Mouse (Mus musculus) CD4-positive, CD25-positive, alpha-beta regulatory T cell, adult 2 months (primary cell): ENCODE data around the gene Gm17542.
A peak's percentile ranks its signal among the peaks of the same experiment; 100 is the strongest.
"Not testable (repeated sequence)": the region's sequence is repeated elsewhere in the genome, so short reads cannot be mapped to it uniquely, and the experiment has no call there.

Experiments used
- DNase-seq: peaks from one replicate; pipeline ENCODE4 v3.0.0-alpha.2; 2012; ENCODE audit warnings: low read depth, low spot score

The Gm17542 gene

DNA sequence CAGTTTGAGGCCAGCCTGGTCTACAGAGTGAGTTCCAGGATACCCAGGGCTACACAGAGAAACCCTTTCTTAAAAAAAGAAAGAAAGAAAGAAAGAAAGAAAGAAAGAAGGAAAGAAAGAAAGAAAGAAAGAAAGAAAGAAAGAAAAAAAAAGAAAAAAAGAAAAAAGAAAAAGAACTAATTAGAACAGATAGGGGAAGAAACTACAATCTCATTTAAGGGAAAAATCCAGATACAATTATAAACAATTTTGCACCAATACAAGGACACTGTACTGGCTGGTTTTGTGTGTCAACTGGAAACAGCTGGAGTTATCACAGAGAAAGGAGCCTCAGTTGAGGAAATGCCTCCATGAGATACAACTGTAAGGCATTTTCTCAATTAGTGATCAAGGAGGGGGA is at the start of gene Gm17542:
Gm17542 (minus strand) TSS at position 101 of the 400 bp plus-strand sequence.
- not testable (repeated sequence) for DNase-seq

DNA sequence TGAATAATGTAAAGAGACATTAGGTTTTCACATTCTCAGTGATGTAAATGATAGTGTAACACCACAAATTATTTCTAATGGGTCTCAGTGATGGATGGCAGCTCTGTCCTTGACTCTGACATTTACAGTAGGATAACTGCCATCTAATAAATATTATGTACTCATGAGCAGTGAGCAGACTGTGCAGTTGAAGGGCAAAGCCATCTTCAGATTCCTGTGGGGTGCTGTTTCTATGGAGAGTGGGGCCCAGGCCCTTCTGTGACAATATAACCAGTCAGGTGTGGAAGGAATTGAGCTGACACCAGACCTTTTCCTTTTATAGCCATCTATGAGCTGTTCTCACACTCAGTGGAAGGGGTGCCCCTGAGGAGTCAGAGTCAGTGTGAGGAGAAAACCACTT is 21.8 kb upstream of the Gm17542 start:
- no peak for DNase-seq

DNA sequence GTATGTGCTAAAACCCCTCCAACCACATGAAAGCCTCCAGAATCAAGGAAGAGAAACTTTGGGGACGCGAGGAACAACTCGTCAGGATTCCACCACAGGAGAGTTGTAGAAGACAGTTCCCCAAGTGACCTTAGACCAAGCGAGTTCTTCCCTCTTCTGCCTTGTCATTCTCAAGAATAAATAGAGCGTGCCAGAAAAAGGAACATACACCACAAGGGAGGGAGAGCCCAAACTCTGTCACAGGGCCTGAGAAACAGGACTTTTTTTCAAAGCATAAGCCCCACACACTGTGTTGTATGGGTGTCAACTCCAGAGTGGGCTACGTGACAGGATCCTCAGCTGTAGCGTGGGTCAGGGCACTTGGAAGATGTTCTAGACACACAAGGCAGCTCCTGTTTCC is 20.1 kb upstream of the Gm17542 start:
- DNase-seq = no peak

DNA sequence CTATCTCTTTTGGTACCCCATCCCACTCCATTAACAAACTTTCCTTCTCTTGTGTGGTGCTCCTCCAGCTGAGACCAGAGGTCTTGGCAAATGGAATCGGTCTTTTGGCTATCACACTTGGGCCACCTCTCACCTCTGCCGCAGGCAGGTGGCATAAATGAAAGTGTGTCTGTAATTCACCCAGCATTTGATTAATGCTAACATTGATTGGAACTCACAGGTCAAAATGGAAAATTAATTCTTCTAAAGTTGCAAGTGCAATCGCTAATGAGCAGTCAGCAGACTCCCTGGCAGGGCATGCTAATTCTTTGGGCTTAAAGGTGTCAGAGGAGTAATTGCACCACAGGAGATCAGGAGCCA is 3.2 kb downstream of the Gm17542 start:
- no peak for DNase-seq

DNA sequence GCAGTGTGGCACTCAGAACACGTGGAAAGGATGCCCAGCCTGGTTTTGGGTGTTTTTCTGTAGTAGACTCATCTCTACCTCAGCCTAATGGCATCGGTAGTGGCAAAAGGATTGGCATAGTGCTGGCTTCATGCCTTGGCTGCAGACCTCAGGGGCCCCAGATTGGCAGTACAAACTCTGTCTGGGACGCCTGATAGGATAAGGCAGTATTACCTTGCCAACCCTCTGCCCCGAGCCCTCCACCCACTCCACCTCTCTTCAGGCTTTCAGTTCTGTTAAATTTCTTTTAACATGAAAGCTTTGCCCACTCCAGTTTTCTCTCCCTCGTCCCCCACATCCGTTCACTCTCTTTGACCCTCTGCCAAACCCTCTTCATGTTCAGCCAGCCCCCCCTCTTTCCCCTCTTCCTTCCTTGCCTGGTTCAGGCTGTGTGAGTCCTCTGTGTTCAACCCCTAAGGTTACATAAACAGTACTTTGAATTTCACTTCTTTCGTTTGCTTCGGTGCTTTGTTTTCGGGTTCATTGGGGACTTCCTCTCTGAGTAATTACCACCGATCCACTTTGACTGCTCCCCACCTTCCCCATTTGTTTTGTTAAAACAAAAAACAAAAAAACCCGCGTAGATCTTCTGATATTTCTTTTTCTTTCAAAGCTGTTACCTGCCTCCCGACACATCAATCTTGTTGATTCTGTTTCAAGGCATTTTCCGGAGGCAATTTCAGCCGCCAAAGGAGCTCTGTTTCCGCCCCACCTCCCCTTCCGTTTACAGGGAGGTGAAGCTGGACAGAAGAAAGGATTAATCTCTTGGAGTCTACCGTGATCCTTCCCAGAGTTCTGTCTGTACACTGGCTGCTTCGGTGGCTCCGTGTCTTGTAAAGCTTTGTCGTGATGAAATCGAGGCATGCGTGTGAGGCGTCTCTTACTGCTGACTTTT is 3.9 kb downstream of the Gm17542 start:
- DNase-seq = peak; percentile 29

DNA sequence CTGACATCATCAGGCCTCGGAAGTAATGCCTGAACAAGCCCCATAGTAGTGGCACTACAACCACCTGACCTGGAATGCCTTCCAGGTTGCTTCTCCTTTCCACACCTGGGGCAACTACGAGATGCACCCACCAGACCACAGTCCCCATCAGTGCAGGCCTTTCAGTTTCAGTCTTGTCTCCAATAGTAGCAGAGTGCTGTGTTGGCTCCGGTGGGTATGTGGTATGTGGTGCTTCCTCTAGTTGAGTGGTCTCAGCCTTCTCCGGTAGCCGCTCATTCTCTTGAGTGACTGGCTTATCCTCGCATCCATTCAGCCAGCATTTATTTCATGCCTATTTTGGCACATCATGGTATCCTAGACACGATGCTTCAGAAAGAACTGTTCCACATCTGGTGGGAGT is 4.8 kb downstream of the Gm17542 start:
- DNase-seq = no peak

DNA sequence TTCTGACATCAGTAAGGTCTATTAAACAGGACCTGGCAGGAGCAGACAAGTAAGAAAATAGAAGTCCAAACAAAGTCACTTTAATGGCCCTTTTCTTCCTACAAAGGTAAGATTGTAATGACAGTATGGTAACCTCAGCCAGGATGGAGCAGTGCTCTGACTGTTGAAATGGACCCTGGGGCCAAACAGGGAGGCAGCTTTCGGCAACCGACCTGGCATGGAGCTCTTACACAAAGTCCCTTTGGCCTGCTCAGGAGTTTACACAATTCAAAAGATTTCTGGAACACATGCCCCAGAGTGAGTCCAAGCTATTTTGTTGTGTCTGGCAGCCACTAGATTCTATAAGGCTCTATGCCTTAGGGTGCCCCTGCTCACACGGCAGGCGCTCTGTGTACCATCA is 9.0 kb downstream of the Gm17542 start:
- no peak for DNase-seq

DNA sequence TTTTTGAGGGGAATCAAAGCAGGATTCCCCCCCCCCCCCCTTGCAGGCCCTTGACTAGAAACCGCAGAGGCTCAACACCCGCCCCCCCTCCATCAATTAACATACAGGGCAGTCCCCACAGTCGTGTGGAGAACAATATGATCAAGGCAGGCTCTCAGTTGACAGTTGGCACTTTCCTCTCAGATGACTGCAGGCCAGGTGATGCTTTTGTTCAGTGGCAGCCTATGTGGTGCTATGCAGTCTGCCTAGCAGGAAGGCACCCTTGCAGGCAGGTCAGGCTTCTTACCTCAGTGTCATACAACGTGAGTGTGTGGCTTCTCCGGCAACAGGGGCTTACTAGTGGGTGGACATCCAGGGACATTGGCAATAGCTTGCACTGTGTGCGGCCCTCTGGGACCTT is 17.4 kb downstream of the Gm17542 start:
- DNase-seq = no peak

DNA sequence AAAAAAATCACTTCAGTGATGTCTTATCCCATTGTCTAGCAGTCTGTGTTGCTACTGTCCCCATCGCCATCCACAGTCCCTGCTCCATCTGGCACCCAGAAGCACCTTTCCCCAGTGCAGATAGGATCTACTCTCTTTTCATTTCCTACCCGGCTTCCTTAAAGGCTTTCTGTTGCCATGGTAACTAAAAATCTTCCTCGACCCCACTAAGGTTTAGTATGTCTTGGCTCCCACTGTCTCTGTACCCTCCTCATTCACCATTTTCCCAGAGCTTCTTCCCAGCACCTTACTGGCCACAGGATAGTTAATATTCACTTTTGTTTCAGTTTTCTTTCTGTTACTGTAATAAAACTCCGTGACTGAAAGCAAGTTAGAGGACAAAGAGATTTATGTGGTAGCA is 17.9 kb downstream of the Gm17542 start:
- DNase-seq = no peak

DNA sequence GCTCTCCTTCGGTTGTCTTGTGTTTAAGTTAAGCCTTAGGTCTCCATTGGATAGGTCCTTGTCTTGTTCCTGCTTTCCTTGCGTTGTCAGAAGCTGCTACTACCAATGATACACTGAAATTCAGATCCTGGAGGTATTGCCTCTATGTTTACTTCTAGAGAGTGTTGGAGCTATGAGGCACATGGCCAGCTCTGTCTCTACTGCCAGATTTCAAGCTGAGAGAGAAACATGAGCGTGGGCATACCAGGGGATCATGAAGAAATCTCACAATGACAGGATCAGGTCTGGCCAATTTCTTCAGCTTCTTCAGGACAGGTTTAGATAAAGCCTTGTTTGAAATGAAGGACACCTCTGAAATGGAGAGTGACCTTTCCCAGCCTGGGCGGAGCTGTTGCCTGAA is 19.1 kb downstream of the Gm17542 start:
- no peak for DNase-seq

DNA sequence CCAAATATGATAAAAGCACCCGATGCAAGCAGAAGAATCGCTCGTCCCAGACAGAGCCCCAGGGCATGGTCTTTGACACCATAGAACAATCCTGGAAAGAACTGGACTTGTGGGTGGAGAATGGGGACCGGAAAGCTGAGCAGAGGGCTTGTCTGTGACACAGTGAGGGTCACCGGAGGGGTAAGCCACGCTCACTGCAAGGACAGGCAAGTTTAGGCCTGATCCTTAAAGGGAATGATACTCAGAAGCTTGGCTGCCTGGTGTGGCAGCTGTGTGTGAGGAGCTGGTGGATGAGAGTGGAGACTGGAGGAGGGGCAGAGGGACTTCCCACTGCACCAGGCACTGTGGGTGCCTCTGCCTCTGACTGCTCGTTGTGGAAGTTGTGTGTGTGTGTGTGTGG is 27.0 kb downstream of the Gm17542 start:
- no peak for DNase-seq

DNA sequence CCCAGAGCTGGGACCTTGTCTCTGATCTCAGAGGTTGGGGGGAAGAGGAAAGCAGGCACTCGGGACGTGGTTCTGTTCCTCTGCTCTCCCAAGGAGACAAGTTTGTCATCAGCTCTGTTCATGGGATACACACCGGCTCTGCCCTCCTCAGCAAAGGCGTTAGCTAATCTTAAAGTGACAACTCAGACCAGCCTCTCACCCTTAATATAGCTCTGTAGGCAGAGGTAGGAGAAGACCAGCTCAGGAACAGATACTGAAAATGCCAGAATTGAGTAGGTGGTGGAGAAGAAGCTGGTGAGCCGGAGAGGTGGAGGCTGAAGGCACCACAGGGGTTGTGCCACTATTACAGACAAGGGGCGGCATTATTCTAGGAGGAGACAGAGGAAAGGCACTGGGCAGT is 38.7 kb downstream of the Gm17542 start:
- no peak for DNase-seq

DNA sequence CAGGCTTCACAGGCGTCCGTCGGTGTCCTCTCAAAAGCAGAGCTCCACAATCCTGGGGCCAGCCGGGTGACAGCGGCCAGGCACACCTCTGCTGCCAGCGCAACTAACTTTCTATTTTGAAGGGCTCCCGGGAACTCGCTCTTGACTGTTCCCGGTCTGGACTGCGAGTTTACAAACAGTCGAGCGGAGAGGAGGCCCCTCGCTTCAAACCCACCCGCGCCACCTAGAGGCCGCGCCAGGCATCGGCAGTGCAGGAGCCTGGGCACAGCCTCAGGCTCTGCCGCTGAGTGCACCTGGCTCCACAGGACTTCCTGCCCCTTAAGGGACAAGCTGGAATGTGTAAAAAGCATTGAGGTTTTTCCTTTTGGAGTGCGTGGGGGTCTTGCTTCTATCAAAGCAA is 42.5 kb downstream of the Gm17542 start, which contains the start of gene Edar:
Edar (minus strand) TSS at position 122 of the 400 bp plus-strand sequence.
- DNase-seq = peak; percentile 59

DNA sequence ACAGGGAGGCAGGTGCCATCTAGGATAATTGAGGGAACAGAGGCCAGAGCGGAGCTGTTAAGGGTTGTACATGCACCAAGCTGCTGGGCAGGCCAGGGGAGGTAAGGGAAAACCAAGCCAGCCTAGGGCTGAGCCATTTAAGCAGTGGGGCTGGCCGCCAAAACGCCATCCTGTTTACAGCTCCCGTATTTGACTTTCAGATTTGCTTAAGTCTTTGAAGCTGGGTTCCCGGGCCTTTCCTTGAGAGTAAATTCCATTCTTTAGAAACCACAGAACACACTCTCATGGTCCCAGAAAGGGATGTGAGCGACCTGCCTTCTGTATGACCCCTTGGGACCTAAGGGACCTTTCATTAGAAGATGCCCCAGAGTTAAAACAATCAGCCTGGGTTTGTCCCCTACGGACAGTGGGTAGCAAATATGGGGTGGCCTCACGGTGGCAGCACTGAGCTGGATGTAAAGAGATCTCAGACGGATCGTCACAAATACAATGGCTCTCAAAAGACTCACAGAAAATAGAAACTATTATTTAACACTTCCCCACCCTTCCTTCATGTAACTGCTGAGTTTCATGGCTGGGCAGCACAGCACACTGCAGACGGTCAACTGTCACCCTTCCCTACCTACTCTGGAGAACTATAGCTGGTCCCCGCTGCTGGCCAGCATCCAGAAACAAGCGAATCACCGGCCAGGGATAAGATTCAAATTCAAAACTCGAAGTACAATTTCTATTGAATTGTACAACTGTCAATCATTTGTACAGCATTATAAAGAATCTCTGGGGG is 44.5 kb downstream of the Gm17542 start:
- DNase-seq = peak; percentile 66

DNA sequence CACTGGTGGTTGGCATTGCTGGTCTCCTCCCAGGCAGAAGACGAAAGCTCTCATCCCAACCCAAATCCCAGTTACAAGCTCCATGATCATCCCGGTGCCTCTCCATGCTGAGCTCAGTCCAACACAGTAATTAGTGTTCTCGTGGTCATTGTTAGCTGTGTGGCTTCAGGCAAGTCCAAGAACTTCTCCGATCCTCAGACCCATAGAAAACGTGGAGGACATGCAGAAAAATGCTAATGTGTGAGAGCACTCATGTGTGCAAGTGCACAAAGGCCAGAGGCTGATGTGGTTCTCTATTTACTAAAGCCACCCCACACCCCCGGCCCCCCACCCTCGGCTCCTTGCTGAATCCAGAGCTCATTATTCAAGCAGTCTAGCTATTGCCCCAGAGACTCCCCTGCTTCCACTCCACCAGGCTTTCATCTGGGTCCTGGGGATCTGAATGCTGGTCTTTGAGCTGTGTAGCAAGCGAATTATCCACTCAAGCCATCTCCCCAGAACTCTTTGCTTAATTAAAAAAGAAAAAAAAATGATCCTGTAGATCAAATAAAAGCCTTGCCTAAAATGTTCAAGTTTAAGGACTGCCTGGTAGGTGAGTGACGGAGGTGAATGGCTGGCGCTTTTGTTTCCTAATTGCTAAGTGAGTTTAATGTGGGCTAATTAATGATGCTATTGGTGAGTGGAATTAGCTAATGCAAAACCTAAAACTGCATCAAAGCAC is 45.3 kb downstream of the Gm17542 start:
- no peak for DNase-seq

DNA sequence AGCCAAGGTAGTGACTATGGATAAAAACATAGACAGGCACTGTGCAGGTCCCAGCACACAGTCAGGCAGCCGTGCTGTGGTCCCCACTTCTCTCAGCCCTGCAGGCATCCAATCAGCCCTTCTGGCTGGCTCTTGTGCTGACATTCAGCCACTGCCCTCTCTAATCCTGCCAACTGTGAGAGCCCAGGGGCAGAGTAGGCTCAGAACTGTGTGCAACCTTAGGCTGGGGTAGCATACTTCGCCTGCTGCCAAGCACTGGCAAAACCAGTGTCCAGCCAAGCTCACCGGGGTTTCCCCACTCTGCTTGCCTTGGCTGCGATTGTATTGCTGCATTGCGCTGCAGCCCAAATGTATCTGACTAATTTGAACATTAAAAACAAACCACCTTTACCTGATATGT is 54.1 kb downstream of the Gm17542 start:
- DNase-seq = no peak
